Mouse (Mus musculus) liver, embryonic 18 days (tissue): ENCODE data around the gene Crygd. TPM values are rescaled to one million over a fixed set of nuclear protein-coding genes. Genes with fewer than 3 reads are reported as not detected.

Source experiments
- polyA plus RNA-seq: library from polyadenylated mRNA; depleted of rRNA; stranded (reverse); fragments of >200 nt; gene quantifications from 2 replicates; pipeline ENCODE4 v1.2.3, GENCODE M21; 2012; rRNA removed

The Crygd gene
- not detected in 2 replicates for polyA plus RNA-seq

GRCm38 (mm10) chr1:65063352-65063751 is at the start of gene Crygd:
Gene Crygd (minus strand): TSS chr1:65063452.

DNA sequence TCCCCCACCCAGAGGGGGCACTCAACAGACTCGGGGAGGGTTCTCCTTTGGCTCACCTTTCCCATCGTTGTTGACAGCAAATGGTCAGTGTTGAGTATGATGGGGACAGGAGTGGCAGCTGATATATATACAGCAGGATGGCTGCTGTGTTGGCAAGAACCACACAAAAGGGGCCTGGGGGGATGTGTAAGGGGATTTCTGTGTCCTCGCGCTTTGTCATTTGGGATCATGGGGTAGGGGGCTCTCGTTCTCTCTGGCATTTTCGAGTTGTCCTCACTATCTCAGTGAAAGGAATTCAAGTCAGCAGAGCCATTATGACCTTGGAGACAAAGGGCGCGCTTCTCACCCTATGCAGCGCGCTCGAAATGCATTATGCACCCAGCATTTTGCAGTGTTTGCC is 40.0 kb upstream of the Crygd start, which contains the start of gene Cryga:
TSS of gene Cryga (minus strand) at position 101 of the 400 bp plus-strand sequence.

GRCm38 (mm10) chr1:65082188-65082587 is 18.9 kb upstream of the Crygd start, which contains the start of gene Crygb:
Gene Crygb (minus strand): TSS chr1:65082288.

GRCm38 (mm10) chr1:65073589-65073988 is 10.3 kb upstream of the Crygd start, which contains the start of gene Crygc:
Gene Crygc (minus strand): TSS chr1:65073689.

DNA sequence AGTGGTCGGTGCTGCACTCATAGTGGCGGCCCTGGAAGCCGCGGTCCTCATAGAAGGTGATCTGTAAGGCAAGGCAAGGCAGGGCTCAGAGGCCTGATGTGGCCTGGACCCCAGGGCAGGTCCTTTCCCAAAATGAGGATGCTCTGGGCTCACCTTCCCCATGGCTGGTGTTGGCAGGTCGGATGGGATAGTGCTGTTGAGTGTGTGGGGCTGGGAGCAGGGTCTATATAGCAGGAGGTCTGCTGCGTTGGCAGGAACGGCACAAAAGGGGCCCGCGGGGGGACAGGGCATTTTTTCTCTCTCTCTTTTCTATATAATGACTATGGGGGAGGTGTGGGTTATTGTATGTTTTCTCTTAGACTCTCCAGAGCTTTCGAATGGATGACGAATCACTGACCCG is 12.3 kb downstream of the Crygd start, which contains the start of gene Cryge:
TSS of gene Cryge (minus strand) at position 198 of the 400 bp plus-strand sequence.

DNA sequence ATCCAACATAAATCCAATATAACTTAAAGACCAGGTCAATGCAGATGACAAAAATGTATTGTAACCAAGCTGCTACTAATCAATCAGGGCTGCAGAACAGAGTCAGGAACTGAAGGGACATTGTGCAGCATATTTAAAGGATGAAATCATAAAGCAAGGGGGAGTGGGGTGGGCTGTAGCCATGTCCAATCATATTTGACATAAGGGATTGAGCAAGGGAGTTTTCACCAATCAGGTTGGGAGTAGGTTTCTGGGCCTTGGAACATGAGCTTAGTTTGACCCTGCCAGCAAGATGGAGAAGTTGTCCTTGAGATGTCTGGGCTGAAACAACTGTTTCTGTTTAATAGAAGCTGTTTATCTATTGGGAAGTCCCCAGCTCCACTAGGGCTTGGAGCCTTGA is 30.6 kb downstream of the Crygd start, which contains the start of gene Akr1cl:
TSS of gene Akr1cl (minus strand) at position 119 of the 400 bp plus-strand sequence.

Other genes starting within 250 kb of the Crygd start
- 0.77 and 0.86 TPM in 2 replicates for gene Plekhm3, start 106.6 kb downstream of the Crygd start, polyA plus RNA-seq
- gene Akr1cl, start 30.7 kb downstream of the Crygd start, polyA plus RNA-seq, result 0.06 and 0.07 TPM in 2 replicates
- gene Cryge, start 12.3 kb downstream of the Crygd start, polyA plus RNA-seq, result not detected in 2 replicates
- not detected in 2 replicates for gene Crygc, start 10.2 kb upstream of the Crygd start, polyA plus RNA-seq
- gene Crygb, start 18.8 kb upstream of the Crygd start, polyA plus RNA-seq, result not detected in 2 replicates
- not detected in 2 replicates for gene Cryga, start 39.9 kb upstream of the Crygd start, polyA plus RNA-seq
- not detected in 2 replicates for gene Gm28845, start 56.1 kb upstream of the Crygd start, polyA plus RNA-seq
- gene D630023F18Rik, start 59.8 kb upstream of the Crygd start, polyA plus RNA-seq, result 0.17 and 0.21 TPM in 2 replicates
- 77.1 and 113 TPM in 2 replicates for gene Idh1, start 123.0 kb upstream of the Crygd start, polyA plus RNA-seq
- gene Pikfyve, start 123.2 kb upstream of the Crygd start, polyA plus RNA-seq, result 2.6 and 3.3 TPM in 2 replicates
- 0.09 and 0.24 TPM in 2 replicates for gene Pth2r, start 218.6 kb upstream of the Crygd start, polyA plus RNA-seq